Mouse (Mus musculus) C2C12 (cell line): ENCODE measurements around the gene Dsn1. TPM values are rescaled to one million over a fixed set of nuclear protein-coding genes. Genes with fewer than 3 reads are reported as not detected.
A peak's percentile ranks its signal among the peaks of the same experiment; 100 is the strongest.

ENCODE experiments used
- H3K27me3 ChIP-seq: one replicate; pipeline ENCODE4 v1.6.1; 2011; ENCODE audit not compliant: control insufficient read depth, insufficient read depth, insufficient read length
- H3K36me3 ChIP-seq: one replicate; pipeline ENCODE4 v1.6.1; 2011; ENCODE audit not compliant: control insufficient read depth, insufficient read depth
- H3K4me3 ChIP-seq: one replicate; pipeline ENCODE4 v1.5.1; 2011; ENCODE audit warnings: mild to moderate bottlenecking, control low read depth; ENCODE audit not compliant: poor library complexity, insufficient read depth, severe bottlenecking
- H3K79me2 ChIP-seq: one replicate; pipeline ENCODE4 v1.6.1; 2011; ENCODE audit not compliant: control insufficient read depth, insufficient read depth
- H3K79me3 ChIP-seq: one replicate; pipeline ENCODE4 v1.6.1; 2011; ENCODE audit warnings: low read depth, control low read depth
- H3ac ChIP-seq: one replicate; pipeline ENCODE3; 2011; ENCODE audit warnings: low read depth; ENCODE audit not compliant: control insufficient read depth, insufficient read length
- CEBPB ChIP-seq: IDR thresholded peaks from one replicate; pipeline ENCODE4 v1.6.1; 2011; ENCODE audit warnings: low read depth, mild to moderate bottlenecking, control low read depth, moderate library complexity
- CTCF ChIP-seq: IDR thresholded peaks from one replicate; pipeline ENCODE4 v1.5.1; 2011; ENCODE audit not compliant: control insufficient read depth, insufficient read depth, insufficient read length
- FOSL1 ChIP-seq: IDR thresholded peaks from one replicate; pipeline ENCODE4 v1.8.0; 2011; ENCODE audit warnings: mild to moderate bottlenecking, low read length; ENCODE audit not compliant: poor library complexity, insufficient read depth, severe bottlenecking
- MAX ChIP-seq: IDR thresholded peaks from one replicate; pipeline ENCODE4 v1.6.1; 2011; ENCODE audit warnings: mild to moderate bottlenecking, control low read depth
- MYOD1 ChIP-seq: IDR thresholded peaks from one replicate; pipeline ENCODE4 v1.6.1; 2011; ENCODE audit warnings: low read depth; ENCODE audit not compliant: control insufficient read depth, insufficient read length
- MYOG ChIP-seq: IDR thresholded peaks from one replicate; pipeline ENCODE4 v1.6.1; 2011; ENCODE audit not compliant: control insufficient read depth, insufficient read length; ENCODE audit errors: extremely low read depth
- USF1 ChIP-seq: IDR thresholded peaks from one replicate; pipeline ENCODE4 v1.6.1; 2011; ENCODE audit warnings: low read depth, mild to moderate bottlenecking, control low read depth, moderate library complexity
- long read RNA-seq, 2 experiments: library from polyadenylated mRNA; unstranded; transcript quantifications; one replicate each; pipeline ENCODE4 v2.0.0; 2019 to 2020
- polyA plus RNA-seq: library from polyadenylated mRNA; unstranded; fragments of >200 nt; fragmentation: generic; extraction: Trizol; gene quantifications from one replicate; pipeline ENCODE4 v1.2.1, GENCODE M21; 2012; ENCODE audit warnings: missing spikeins

The Dsn1 gene
- 12.0 TPM for polyA plus RNA-seq
- long read RNA-seq, experiment 1, transcript Dsn1-201 (11 exons, 2,080 nt), result major isoform, 12 of 19 reads
- long read RNA-seq, experiment 1, partial matches to known transcripts, result 1 of 19 reads
- long read RNA-seq, experiment 1, other reads (novel, unspliced or antisense), result 3 of 19 reads
- long read RNA-seq, experiment 2, transcript Dsn1-202 (11 exons, 2,636 nt), result minor isoform, 29 of 196 reads
- long read RNA-seq, experiment 2, transcript Dsn1-201 (11 exons, 2,080 nt), result major isoform, 114 of 196 reads
- long read RNA-seq, experiment 2, partial matches to known transcripts, result 11 of 196 reads
- long read RNA-seq, experiment 2, other reads (novel, unspliced or antisense), result 42 of 196 reads

- TF ChIP-seq MAX (peak; percentile 69), USF1 (peak; percentile 95), FOSL1 (no peak), CEBPB (peak; percentile 46), MYOG (no peak), MYOD1 (no peak), CTCF (no peak)
- peak within 1 kb of the TSS; percentile 61 for H3K4me3 ChIP-seq
- H3K27me3 ChIP-seq, result no peaks in the 10 kb centered on the region
- peaks cover 29% of the 10 kb centered on the region for H3K36me3 ChIP-seq
- peak within 1 kb of the TSS; percentile 66 for H3ac ChIP-seq
- H3K79me2 ChIP-seq, result peaks cover 18% of the 10 kb centered on the region
- H3K79me3 ChIP-seq, result peaks cover 5% of the 10 kb centered on the region
Observed at GRCm38 (mm10) chr2:157006511-157007233, at the start of gene Dsn1. Gene Dsn1, minus strand, starts transcription at chr2:157007154.

GRCm38 (mm10) chr2:157055721-157056120, 48.8 kb upstream of the Dsn1 start:
- peaks cover 41% of the 10 kb centered on the region for H3K36me3 ChIP-seq
- no peak for TF ChIP-seq CTCF
- no peak for TF ChIP-seq MAX
- no peak for TF ChIP-seq MYOG
- no peak for TF ChIP-seq FOSL1
- TF ChIP-seq CEBPB, result no peak
- no peak for TF ChIP-seq USF1
- TF ChIP-seq MYOD1, result no peak

DNA sequence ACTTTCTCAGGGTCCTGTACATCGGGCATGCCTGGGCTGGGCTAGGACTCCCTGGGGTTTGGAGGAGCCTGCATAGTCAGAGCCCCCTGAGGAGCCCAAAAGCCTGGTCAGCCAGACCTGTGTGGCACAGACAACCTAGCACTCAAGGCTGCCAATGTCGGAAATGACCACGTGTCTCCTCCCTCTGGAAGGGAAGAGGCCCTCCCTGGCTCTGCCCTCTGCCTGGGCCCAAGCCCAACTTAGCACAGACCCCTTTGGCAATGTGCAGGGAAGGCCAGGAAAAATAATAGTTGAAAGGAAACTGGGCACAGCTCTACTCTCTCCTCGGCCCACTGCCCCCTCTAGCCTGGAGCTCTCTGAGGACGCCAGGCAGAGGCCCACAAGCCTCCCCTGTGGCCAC, 47.9 kb upstream of the Dsn1 start:
- TF ChIP-seq USF1, result no peak
- no peak for TF ChIP-seq CEBPB
- no peak for TF ChIP-seq MYOD1
- TF ChIP-seq MAX, result no peak
- no peak for TF ChIP-seq MYOG
- TF ChIP-seq FOSL1, result no peak
- no peak for TF ChIP-seq CTCF
- H3K27me3 ChIP-seq, result no peaks in the 10 kb centered on the region
- no peak overlapping the region for H3K4me3 ChIP-seq
- H3K79me2 ChIP-seq, result peaks cover 19% of the 10 kb centered on the region
- H3ac ChIP-seq, result no peak overlapping the region
- peaks cover 43% of the 10 kb centered on the region for H3K36me3 ChIP-seq
- peaks cover 2% of the 10 kb centered on the region for H3K79me3 ChIP-seq

More at GRCm38 (mm10) chr2:157055721-157056120, 48.8 kb upstream of the Dsn1 start:
- peaks cover 5% of the 10 kb centered on the region for H3K79me3 ChIP-seq
- no peak overlapping the region for H3ac ChIP-seq
- H3K4me3 ChIP-seq, result no peak overlapping the region
- peaks cover 26% of the 10 kb centered on the region for H3K79me2 ChIP-seq
- H3K27me3 ChIP-seq, result no peaks in the 10 kb centered on the region

DNA sequence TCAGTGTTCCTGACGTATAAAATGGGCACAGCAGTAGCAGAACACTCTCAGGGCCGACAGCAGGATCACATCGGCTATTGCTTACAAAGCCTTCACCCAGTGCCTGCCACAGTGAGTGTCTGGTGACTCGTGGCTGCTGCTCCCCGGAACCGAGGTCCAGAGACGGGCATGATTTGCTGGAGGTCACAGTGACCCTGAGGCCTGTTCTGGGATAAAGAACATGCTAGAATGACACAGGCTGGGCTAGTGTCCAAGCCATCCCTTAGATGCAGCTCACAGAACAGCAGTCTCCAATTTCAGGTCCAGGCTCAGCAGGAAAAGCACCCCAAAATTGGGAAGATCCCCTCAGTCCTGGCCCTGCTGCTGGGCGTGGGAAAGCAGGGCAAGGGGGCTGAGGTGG, 47.3 kb upstream of the Dsn1 start:
- H3K27me3 ChIP-seq, result no peaks in the 10 kb centered on the region
- H3K79me3 ChIP-seq, result peaks cover 5% of the 10 kb centered on the region
- peaks cover 41% of the 10 kb centered on the region for H3K36me3 ChIP-seq
- peaks cover 23% of the 10 kb centered on the region for H3K79me2 ChIP-seq
- no peak overlapping the region for H3ac ChIP-seq
- TF ChIP-seq CEBPB (no peak), USF1 (no peak), MYOG (no peak), CTCF (no peak), MAX (no peak), FOSL1 (no peak), MYOD1 (no peak)
- no peak overlapping the region for H3K4me3 ChIP-seq

GRCm38 (mm10) chr2:157053787-157054186, 46.8 kb upstream of the Dsn1 start:
- peaks cover 40% of the 10 kb centered on the region for H3K36me3 ChIP-seq
- TF ChIP-seq USF1, result no peak
- no peak for TF ChIP-seq FOSL1
- TF ChIP-seq CEBPB, result no peak
- no peak for TF ChIP-seq MYOD1
- no peak for TF ChIP-seq MAX
- H3K27me3 ChIP-seq, result no peaks in the 10 kb centered on the region
- peaks cover 5% of the 10 kb centered on the region for H3K79me3 ChIP-seq
- H3K79me2 ChIP-seq, result peaks cover 24% of the 10 kb centered on the region
- no peak overlapping the region for H3K4me3 ChIP-seq
- no peak overlapping the region for H3ac ChIP-seq
